Mouse (Mus musculus): ENCODE measurements around the gene Atp1a3. TPM values are rescaled to one million over a fixed set of nuclear protein-coding genes. Genes with fewer than 3 reads are reported as not detected.

Gene Atp1a3
- polyA plus RNA-seq, 1 experiment from 2014 or later: 1.0 TPM

DNA sequence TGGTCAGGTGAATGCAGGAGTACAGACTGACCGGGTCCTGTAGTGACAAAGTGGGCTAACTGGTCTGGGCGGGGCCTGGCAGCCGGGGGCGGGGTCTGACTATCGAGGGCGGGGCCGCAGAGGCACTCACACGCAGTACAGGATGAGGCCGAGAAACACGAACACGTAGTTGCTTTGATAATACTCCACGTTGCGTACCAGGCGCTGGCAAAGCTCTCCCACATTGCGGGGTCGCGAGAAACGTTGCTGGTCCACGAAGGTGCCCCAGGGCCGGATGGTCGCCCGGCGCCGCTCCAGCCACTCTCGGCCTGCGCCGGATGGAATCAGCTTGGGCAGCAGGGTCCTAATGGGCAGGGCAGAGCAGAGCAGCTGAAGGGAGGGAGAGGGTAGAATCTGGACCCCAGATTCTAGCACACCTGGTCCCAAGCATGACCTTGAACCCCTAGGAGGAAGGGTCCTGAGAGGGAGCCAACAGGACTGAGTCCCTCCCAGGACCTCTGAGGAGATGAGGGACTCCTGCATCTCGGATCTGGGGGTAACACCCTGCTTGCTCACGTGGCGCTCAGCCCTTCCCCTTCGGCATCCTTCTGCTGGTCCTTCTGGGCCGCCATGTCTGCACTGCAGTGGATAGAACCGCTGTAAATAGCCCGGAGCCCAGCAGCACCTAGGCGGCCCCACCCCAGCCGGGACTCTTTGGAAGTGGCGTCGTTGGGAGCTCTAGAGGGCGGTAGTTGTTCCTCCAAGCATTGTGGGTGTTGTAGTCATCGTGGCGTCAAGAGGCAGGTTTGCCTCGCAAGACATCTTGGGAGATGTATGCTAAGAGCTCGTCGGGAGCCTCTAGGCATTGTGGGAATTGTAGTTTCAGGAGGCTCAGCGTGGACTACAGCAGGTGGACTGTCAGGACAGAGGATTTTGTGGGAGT lies 33.5 kb downstream of the Atp1a3 start, which contains the start of gene Rabac1:
TSS of gene Rabac1 (minus strand) at position 783 of the 922 bp plus-strand sequence.
- ATAC-seq (ENCODE audit: low read depth): peak; percentile 94
- Histone ChIP-seq H3K36me3 (ENCODE audit: control insufficient read depth, insufficient read depth, low read length) (no peaks in the 10 kb centered on the region), H3K4me2 (ENCODE audit: low read depth, low read length) (peak within 1 kb of the TSS; percentile 68), H3K27ac (ENCODE audit: low read length) (peak within 1 kb of the TSS; percentile 77), H3K9ac (ENCODE audit: low read length) (peak within 1 kb of the TSS; percentile 84), H3K27me3 (ENCODE audit: control insufficient read depth, insufficient read depth, low read depth, low read length) (no peaks in the 10 kb centered on the region), H3K4me1 (replicated peaks; ENCODE audit: control insufficient read depth, insufficient read depth, low read length) (peaks cover 7% of the 10 kb centered on the region), H3K9me3 (ENCODE audit: control insufficient read depth, low read length) (no peaks in the 10 kb centered on the region), H3K4me3 (ENCODE audit: low read length) (peak within 1 kb of the TSS; percentile 85)
- WGBS: under 1% methylated on average over 45 of the region's 45 CpGs

DNA sequence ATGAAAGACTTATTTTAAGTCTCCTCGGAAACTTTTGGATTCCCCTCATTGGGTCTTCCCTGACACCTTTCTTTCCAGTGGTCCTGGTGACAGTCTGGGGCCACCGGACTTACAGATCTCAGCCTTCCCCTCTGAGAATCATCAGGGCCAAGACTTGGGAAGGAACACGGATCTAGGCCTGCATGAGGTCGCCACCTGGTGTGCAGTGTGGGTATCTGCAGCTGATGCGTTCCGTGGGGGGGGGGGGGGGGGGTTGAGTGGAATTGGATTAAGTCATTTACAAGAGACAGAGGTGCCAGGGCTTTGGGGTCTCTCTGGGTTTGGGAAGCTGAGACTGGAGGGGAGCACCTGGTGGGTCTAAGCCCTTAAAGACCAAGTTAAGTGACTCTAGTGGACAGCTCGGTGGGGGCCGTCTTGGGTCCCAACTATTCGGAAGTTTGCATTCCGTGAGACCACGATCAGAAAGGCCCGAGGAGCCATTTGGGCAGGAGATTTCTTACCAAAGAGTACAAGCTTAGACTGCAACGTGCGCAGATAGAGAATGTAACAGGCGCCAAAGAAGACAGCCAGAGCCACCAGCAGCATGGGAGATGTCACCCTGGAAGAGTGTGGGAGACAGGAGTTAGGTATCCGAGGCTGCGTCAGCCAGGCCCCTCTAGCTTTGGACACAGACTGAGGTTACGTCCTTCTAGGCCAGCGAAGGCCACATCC lies 34.3 kb downstream of the Atp1a3 start:
- peak overlapping the region; percentile 85 for H3K4me3 ChIP-seq (ENCODE audit: low read length)

DNA sequence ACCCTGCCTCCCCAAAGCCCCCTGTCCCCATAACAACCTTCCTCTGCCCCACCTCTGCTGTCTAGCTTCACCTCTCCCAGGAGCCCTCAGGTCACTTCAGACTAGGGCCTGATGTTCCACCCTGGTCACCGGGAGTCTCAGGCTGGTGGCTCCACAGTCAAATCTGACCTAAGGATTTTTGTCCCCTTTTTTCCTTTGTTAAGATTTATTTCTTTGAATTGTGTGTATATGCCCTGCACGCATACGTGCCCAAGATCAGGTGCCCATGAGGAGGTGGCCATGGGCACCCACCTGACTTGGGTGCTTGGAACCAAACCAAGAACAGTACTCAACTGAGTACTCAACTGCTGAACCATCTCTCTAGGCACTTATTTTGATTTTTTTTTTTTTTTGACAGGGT lies 35.4 kb downstream of the Atp1a3 start:
- Histone ChIP-seq H3K27me3 (ENCODE audit: control insufficient read depth, insufficient read depth, low read depth, low read length) (no peaks in the 10 kb centered on the region), H3K9ac (ENCODE audit: low read length) (no peak overlapping the region), H3K36me3 (ENCODE audit: control insufficient read depth, insufficient read depth, low read length) (no peaks in the 10 kb centered on the region), H3K9me3 (ENCODE audit: control insufficient read depth, low read length) (no peaks in the 10 kb centered on the region), H3K4me3 (ENCODE audit: low read length) (no peak overlapping the region), H3K4me1 (replicated peaks; ENCODE audit: control insufficient read depth, insufficient read depth, low read length) (peaks cover 7% of the 10 kb centered on the region), H3K4me2 (ENCODE audit: low read depth, low read length) (no peak overlapping the region), H3K27ac (ENCODE audit: low read length) (no peak overlapping the region)
- ATAC-seq (ENCODE audit: low read depth): no peak
- 93% methylated on average over 3 of the region's 3 CpGs for WGBS

More for the DNA sequence above, 34.3 kb downstream of the Atp1a3 start:
- no peak for ATAC-seq (ENCODE audit: low read depth)
- Histone ChIP-seq H3K36me3 (ENCODE audit: control insufficient read depth, insufficient read depth, low read length) (no peaks in the 10 kb centered on the region), H3K27me3 (ENCODE audit: control insufficient read depth, insufficient read depth, low read depth, low read length) (no peaks in the 10 kb centered on the region), H3K9me3 (ENCODE audit: control insufficient read depth, low read length) (no peaks in the 10 kb centered on the region), H3K4me2 (ENCODE audit: low read depth, low read length) (peak overlapping the region; percentile 68), H3K4me1 (replicated peaks; ENCODE audit: control insufficient read depth, insufficient read depth, low read length) (peaks cover 7% of the 10 kb centered on the region), H3K9ac (ENCODE audit: low read length) (peak overlapping the region; percentile 84), H3K27ac (ENCODE audit: low read length) (peak overlapping the region; percentile 2; the same call in 1 of the 2 replicates)
- 6% methylated on average over 19 of the region's 19 CpGs for WGBS

DNA sequence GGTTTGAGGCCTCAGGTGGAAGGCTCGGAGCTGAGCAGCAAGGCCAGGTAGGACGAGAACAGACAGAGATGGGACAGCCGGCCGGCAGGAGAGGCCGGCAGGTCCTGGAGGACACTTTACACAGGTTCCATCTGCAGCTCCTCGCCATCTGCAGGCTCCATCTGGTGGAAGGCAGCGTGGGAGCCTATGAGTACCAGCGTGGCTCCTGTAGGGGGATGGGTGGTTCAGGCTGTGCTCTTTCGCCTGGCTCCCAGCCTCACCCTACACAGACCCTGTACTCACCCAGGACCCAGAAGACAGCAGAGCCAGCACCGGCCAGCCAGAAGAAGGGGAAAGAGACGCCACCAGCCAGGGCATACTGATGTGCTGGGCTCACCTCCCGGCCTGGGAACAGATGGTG lies 36.0 kb downstream of the Atp1a3 start:
- Histone ChIP-seq H3K9me3 (ENCODE audit: control insufficient read depth, low read length) (no peaks in the 10 kb centered on the region), H3K9ac (ENCODE audit: low read length) (no peak overlapping the region), H3K4me3 (ENCODE audit: low read length) (no peak overlapping the region), H3K27me3 (ENCODE audit: control insufficient read depth, insufficient read depth, low read depth, low read length) (no peaks in the 10 kb centered on the region), H3K36me3 (ENCODE audit: control insufficient read depth, insufficient read depth, low read length) (no peaks in the 10 kb centered on the region), H3K4me1 (replicated peaks; ENCODE audit: control insufficient read depth, insufficient read depth, low read length) (peaks cover 7% of the 10 kb centered on the region), H3K4me2 (ENCODE audit: low read depth, low read length) (no peak overlapping the region), H3K27ac (ENCODE audit: low read length) (no peak overlapping the region)
- no peak for ATAC-seq (ENCODE audit: low read depth)
- WGBS: 73% methylated on average over 12 of the region's 12 CpGs

DNA sequence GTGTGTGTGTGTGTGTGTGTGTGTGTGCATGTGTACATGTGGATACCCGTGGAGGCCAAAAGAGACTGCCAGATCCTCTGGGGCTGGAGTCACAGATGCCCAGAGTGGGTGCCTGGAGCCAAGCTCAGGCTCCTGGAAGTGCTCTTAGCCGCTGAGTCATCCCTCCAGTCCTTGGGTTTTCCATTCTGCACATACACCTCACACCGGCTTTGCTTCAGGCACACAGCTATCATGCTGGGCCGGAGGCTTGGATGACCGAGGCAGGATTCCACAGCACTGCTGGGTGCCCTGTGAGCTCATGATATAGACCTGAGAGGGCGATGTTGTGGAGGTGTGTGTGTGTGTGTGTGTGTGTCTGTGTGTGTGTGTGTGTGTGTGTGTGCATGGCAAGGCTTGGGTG lies 37.3 kb downstream of the Atp1a3 start:
- Histone ChIP-seq H3K4me2 (ENCODE audit: low read depth, low read length) (no peak overlapping the region), H3K4me3 (ENCODE audit: low read length) (no peak overlapping the region), H3K27me3 (ENCODE audit: control insufficient read depth, insufficient read depth, low read depth, low read length) (no peaks in the 10 kb centered on the region), H3K9ac (ENCODE audit: low read length) (no peak overlapping the region), H3K4me1 (replicated peaks; ENCODE audit: control insufficient read depth, insufficient read depth, low read length) (peaks cover 7% of the 10 kb centered on the region), H3K27ac (ENCODE audit: low read length) (no peak overlapping the region), H3K36me3 (ENCODE audit: control insufficient read depth, insufficient read depth, low read length) (no peaks in the 10 kb centered on the region), H3K9me3 (ENCODE audit: control insufficient read depth, low read length) (no peaks in the 10 kb centered on the region)
- WGBS: 75% methylated on average over 6 of the region's 6 CpGs
- ATAC-seq (ENCODE audit: low read depth): no peak

DNA sequence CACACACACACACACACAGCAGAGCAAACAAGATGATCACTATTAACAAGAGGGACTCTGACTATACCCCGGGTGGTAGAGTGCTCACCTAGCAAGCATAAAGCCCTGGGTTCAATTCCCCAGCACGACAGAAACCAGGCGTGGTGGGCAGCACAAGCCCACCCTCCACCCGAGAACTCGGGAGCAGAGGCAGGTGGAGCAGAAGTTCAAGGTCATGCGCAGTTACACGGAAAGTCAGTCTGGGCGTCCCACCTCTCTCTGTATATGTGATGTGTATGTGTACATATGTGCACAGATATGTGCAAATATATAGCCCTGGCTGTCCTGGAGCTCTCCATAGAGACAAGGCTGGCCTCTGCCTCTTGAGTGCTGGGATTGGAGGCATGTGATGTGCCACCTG lies 37.8 kb downstream of the Atp1a3 start:
- no peaks in the 10 kb centered on the region for H3K9me3 ChIP-seq (ENCODE audit: control insufficient read depth, low read length)
- H3K27me3 ChIP-seq (ENCODE audit: control insufficient read depth, insufficient read depth, low read depth, low read length): no peaks in the 10 kb centered on the region
- peaks cover 7% of the 10 kb centered on the region for H3K4me1 ChIP-seq (replicated peaks; ENCODE audit: control insufficient read depth, insufficient read depth, low read length)
- H3K36me3 ChIP-seq (ENCODE audit: control insufficient read depth, insufficient read depth, low read length): no peaks in the 10 kb centered on the region
- ATAC-seq (ENCODE audit: low read depth): no peak
- no peak overlapping the region for H3K4me3 ChIP-seq (ENCODE audit: low read length)
- H3K9ac ChIP-seq (ENCODE audit: low read length): no peak overlapping the region
- WGBS: 73% methylated on average over 8 of the region's 8 CpGs
- no peak overlapping the region for H3K27ac ChIP-seq (ENCODE audit: low read length)
- no peak overlapping the region for H3K4me2 ChIP-seq (ENCODE audit: low read depth, low read length)

DNA sequence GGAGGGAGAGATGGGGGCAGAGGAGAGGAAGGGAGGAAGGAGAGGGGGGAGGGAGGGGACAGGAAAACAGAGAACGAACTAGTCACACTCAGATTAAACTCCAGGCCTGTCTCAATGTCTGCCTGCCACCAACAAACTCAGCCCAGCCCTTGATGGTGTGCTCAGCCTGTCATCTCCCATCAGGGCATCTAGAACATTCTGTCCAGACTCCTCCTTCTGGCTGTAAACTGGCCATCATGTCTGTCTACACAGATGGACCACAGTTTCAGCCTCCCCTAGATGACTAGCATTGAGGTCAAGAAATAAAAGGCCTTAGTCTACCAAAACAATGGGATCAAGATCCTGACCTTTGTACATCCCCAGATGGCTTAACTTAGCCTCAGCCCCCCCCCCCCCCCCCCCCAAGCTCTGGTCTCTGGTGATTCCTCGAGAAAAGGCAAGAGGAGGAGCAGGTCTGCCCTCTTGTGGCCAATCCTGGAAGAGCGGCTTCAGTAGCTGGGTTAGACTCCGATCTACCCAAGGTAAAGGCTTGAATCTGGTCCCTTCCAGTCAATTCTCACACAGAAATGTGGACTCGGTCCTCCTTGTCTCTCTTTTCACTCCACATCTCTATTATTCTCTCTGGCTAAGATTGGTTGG lies 40.7 kb downstream of the Atp1a3 start:
- Histone ChIP-seq H3K4me2 (ENCODE audit: low read depth, low read length) (no peak overlapping the region), H3K4me3 (ENCODE audit: low read length) (no peak overlapping the region), H3K27ac (ENCODE audit: low read length) (no peak overlapping the region), H3K36me3 (ENCODE audit: control insufficient read depth, insufficient read depth, low read length) (no peaks in the 10 kb centered on the region), H3K27me3 (ENCODE audit: control insufficient read depth, insufficient read depth, low read depth, low read length) (no peaks in the 10 kb centered on the region), H3K9me3 (ENCODE audit: control insufficient read depth, low read length) (no peaks in the 10 kb centered on the region), H3K4me1 (replicated peaks; ENCODE audit: control insufficient read depth, insufficient read depth, low read length) (no peaks in the 10 kb centered on the region), H3K9ac (ENCODE audit: low read length) (no peak overlapping the region)
- peak; percentile 31 for ATAC-seq (ENCODE audit: low read depth)
- WGBS: 5% methylated on average over 5 of the region's 5 CpGs

DNA sequence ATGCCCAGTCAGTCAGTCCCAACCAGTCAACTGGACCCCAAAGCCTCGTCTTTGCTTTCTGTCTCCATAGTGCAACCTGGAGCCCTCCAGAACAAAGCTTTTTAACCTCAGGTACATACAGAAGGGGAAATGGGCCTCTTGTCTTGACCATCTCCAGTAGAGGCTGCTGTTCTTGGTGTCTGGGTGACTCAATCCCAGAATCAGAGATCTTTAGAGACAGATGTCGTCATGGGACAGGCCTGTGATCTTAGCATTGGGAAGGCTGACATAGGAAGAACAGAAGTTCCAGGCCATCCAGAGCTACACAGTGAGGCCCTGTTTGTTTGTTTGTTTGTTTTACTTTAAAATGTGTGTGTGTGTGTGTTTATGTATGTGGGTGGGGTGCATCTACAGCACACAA lies 41.5 kb downstream of the Atp1a3 start:
- Histone ChIP-seq H3K9me3 (ENCODE audit: control insufficient read depth, low read length) (no peaks in the 10 kb centered on the region), H3K27ac (ENCODE audit: low read length) (no peak overlapping the region), H3K27me3 (ENCODE audit: control insufficient read depth, insufficient read depth, low read depth, low read length) (no peaks in the 10 kb centered on the region), H3K4me2 (ENCODE audit: low read depth, low read length) (no peak overlapping the region), H3K4me1 (replicated peaks; ENCODE audit: control insufficient read depth, insufficient read depth, low read length) (no peaks in the 10 kb centered on the region), H3K9ac (ENCODE audit: low read length) (no peak overlapping the region), H3K36me3 (ENCODE audit: control insufficient read depth, insufficient read depth, low read length) (no peaks in the 10 kb centered on the region), H3K4me3 (ENCODE audit: low read length) (no peak overlapping the region)
- WGBS: 52% methylated on average over 2 of the region's 2 CpGs
- no peak for ATAC-seq (ENCODE audit: low read depth)

DNA sequence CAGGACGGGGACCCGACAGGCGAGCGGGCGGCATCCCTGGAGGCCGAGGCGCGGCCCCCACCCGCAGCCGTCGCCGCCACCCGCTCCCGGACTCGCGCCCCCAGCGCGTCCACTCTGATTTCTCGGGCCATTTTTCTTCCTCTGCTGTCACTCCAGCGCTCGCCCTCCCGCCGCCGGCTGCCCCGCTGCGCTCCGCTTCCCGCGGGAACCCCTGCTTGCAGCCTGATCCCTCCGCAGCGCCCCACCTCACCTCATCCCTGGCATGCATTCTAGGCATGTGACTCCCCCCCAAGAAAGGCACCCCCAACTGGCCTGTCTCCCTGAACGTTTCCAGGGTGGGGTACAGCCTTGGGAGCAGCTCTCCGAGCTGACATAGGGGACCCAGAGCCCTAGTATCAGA lies 50.5 kb downstream of the Atp1a3 start:
- no peaks in the 10 kb centered on the region for H3K36me3 ChIP-seq (ENCODE audit: control insufficient read depth, insufficient read depth, low read length)
- H3K9ac ChIP-seq (ENCODE audit: low read length): no peak overlapping the region
- H3K4me1 ChIP-seq (replicated peaks; ENCODE audit: control insufficient read depth, insufficient read depth, low read length): peaks cover 6% of the 10 kb centered on the region; the same call in 1 of the 2 replicates
- H3K9me3 ChIP-seq (ENCODE audit: control insufficient read depth, low read length): no peaks in the 10 kb centered on the region
- H3K27me3 ChIP-seq (ENCODE audit: control insufficient read depth, insufficient read depth, low read depth, low read length): peaks cover 66% of the 10 kb centered on the region
- ATAC-seq (ENCODE audit: low read depth): no peak
- H3K4me3 ChIP-seq (ENCODE audit: low read length): peak overlapping the region; percentile 48
- 3% methylated on average over 25 of the region's 33 CpGs for WGBS
- H3K27ac ChIP-seq (ENCODE audit: low read length): no peak overlapping the region
- H3K4me2 ChIP-seq (ENCODE audit: low read depth, low read length): peak overlapping the region; percentile 76

All from lung, embryonic 16.5 days (tissue).